Mouse (Mus musculus): ENCODE results near the gene Trim80. TPM values are rescaled to one million over a fixed set of nuclear protein-coding genes. Genes with fewer than 3 reads are reported as not detected.

Trim80 gene
- polyA plus RNA-seq, 1 experiment, result 0.15 TPM

- 94% methylated on average over 5 of the region's 5 CpGs for WGBS
- Histone ChIP-seq H3K27me3 (ENCODE audit: control insufficient read depth, insufficient read depth, low read length) (no peaks in the 10 kb centered on the region), H3K27ac (ENCODE audit: insufficient read depth, low read length) (no peak overlapping the region), H3K4me1 (ENCODE audit: control insufficient read depth, insufficient read depth, low read length) (no peaks in the 10 kb centered on the region; the same call in 1 of the 2 replicates), H3K4me3 (replicated peaks; ENCODE audit: insufficient read depth, low read depth, low read length) (no peak overlapping the region)
- TF ChIP-seq CTCF (IDR thresholded peaks at IDR 0.05; ENCODE audit: borderline replicate concordance, insufficient read depth, low read depth, low read length), result no peak
- TF ChIP-seq POLR2A (IDR thresholded peaks at IDR 0.05; ENCODE audit: borderline replicate concordance, insufficient read depth, low read length), result no peak
- DNase-seq, result no peak
Measured at GRCm38 (mm10) chr11:115456182-115456581, 15.8 kb downstream of the Trim80 start.

DNA sequence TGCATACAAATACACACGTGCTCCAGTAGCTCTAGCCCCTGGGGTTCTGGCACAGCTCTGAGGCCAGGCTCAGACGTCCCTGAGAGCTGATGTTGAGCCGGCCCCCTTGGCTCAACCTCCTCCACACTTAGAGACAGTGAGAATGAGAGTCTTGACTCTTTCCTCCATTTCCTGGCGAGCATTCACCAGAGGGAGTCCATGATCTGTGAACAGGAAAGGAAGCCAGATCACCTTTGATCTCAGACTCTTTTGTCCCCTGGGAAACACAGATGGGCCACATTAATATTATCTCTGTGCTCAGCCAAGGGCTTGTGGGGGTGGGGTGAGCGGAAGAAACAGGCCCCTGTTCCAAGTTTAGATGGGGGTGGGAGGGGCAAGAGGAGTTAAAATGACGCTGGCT is 17.1 kb downstream of the Trim80 start:
- Histone ChIP-seq H3K4me1 (ENCODE audit: control insufficient read depth, insufficient read depth, low read length) (peaks cover 6% of the 10 kb centered on the region), H3K4me3 (replicated peaks; ENCODE audit: insufficient read depth, low read depth, low read length) (no peak overlapping the region), H3K27me3 (ENCODE audit: control insufficient read depth, insufficient read depth, low read length) (no peaks in the 10 kb centered on the region), H3K27ac (ENCODE audit: insufficient read depth, low read length) (no peak overlapping the region)
- DNase-seq, result no peak
- TF ChIP-seq POLR2A (IDR thresholded peaks at IDR 0.05; ENCODE audit: borderline replicate concordance, insufficient read depth, low read length) (no peak), CTCF (IDR thresholded peaks at IDR 0.05; ENCODE audit: borderline replicate concordance, insufficient read depth, low read depth, low read length) (no peak)
- 27% methylated on average over 6 of the region's 6 CpGs for WGBS

DNA sequence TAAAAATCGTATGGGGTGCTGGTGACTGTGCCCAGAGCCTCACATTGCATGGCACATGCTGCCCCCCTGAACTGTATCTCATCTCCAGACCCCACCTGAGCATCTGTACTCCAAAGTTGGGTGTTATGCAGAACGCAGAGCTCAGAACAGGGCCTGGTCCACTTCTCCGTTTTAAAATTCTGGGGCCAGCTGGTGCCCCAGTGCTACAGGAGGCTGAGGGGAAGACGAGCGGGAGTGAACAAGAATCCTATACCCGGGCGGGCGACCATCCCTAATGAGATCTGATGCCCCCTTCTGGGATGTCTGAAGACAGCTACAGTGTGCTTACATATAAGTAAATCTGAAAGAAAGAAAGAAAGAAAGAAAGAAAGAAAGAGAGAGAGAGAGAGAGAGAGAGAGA is 20.6 kb downstream of the Trim80 start:
- DNase-seq, result no peak
- H3K4me3 ChIP-seq (replicated peaks; ENCODE audit: insufficient read depth, low read depth, low read length), result no peak overlapping the region
- peaks cover 9% of the 10 kb centered on the region; the same call in 1 of the 2 replicates for H3K4me1 ChIP-seq (ENCODE audit: control insufficient read depth, insufficient read depth, low read length)
- no peaks in the 10 kb centered on the region for H3K27me3 ChIP-seq (ENCODE audit: control insufficient read depth, insufficient read depth, low read length)
- H3K27ac ChIP-seq (ENCODE audit: insufficient read depth, low read length), result no peak overlapping the region
- 56% methylated on average over 8 of the region's 8 CpGs for WGBS
- TF ChIP-seq CTCF (IDR thresholded peaks at IDR 0.05; ENCODE audit: borderline replicate concordance, insufficient read depth, low read depth, low read length) (no peak), POLR2A (IDR thresholded peaks at IDR 0.05; ENCODE audit: borderline replicate concordance, insufficient read depth, low read length) (no peak)

GRCm38 (mm10) chr11:115461846-115462242 is 21.5 kb downstream of the Trim80 start:
- peaks cover 9% of the 10 kb centered on the region; the same call in 1 of the 2 replicates for H3K4me1 ChIP-seq (ENCODE audit: control insufficient read depth, insufficient read depth, low read length)
- H3K27ac ChIP-seq (ENCODE audit: insufficient read depth, low read length), result no peak overlapping the region
- no peaks in the 10 kb centered on the region for H3K27me3 ChIP-seq (ENCODE audit: control insufficient read depth, insufficient read depth, low read length)
- DNase-seq, result no peak
- WGBS, result 51% methylated on average over 5 of the region's 5 CpGs
- H3K4me3 ChIP-seq (replicated peaks; ENCODE audit: insufficient read depth, low read depth, low read length), result no peak overlapping the region
- TF ChIP-seq CTCF (IDR thresholded peaks at IDR 0.05; ENCODE audit: borderline replicate concordance, insufficient read depth, low read depth, low read length) (no peak), POLR2A (IDR thresholded peaks at IDR 0.05; ENCODE audit: borderline replicate concordance, insufficient read depth, low read length) (no peak)

- peaks cover 9% of the 10 kb centered on the region; the same call in 1 of the 2 replicates for H3K4me1 ChIP-seq (ENCODE audit: control insufficient read depth, insufficient read depth, low read length)
- H3K4me3 ChIP-seq (replicated peaks; ENCODE audit: insufficient read depth, low read depth, low read length), result no peak within 1 kb of the TSS
- H3K27me3 ChIP-seq (ENCODE audit: control insufficient read depth, insufficient read depth, low read length), result no peaks in the 10 kb centered on the region
- no peak within 1 kb of the TSS for H3K27ac ChIP-seq (ENCODE audit: insufficient read depth, low read length)
- no peak for DNase-seq
- TF ChIP-seq POLR2A (IDR thresholded peaks at IDR 0.05; ENCODE audit: borderline replicate concordance, insufficient read depth, low read length), result no peak
- TF ChIP-seq CTCF (IDR thresholded peaks at IDR 0.05; ENCODE audit: borderline replicate concordance, insufficient read depth, low read depth, low read length), result no peak
- 58% methylated on average over 16 of the region's 16 CpGs for WGBS
Measured at GRCm38 (mm10) chr11:115462243-115462891, 22.0 kb downstream of the Trim80 start, which contains the start of gene Slc16a5. Gene Slc16a5 (plus strand): TSS chr11:115462474.

DNA sequence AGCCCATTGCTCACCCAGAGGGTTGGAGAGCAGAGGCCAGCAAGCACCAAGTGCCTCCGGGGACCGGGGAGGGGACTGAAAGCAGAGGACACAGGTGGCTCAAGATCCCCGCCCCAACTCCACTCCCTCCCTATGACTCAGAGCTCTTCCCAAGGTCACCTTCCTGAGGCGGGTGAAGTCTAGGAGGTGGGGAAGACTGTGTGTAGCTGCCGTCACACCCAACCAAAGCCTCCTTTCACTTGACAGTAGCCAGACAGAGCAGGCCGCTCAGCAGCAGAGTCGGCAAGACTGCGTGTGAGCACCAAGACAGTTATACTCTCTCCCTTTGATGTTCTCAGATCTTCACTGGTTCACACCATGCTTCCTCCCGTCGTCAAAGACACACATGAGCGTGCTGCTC is 23.1 kb downstream of the Trim80 start:
- 81% methylated on average over 11 of the region's 11 CpGs for WGBS

GRCm38 (mm10) chr11:115464851-115465250 is 24.5 kb downstream of the Trim80 start:
- Histone ChIP-seq H3K4me3 (replicated peaks; ENCODE audit: insufficient read depth, low read depth, low read length) (no peak overlapping the region), H3K27me3 (ENCODE audit: control insufficient read depth, insufficient read depth, low read length) (no peaks in the 10 kb centered on the region), H3K27ac (ENCODE audit: insufficient read depth, low read length) (no peak overlapping the region), H3K4me1 (ENCODE audit: control insufficient read depth, insufficient read depth, low read length) (peaks cover 9% of the 10 kb centered on the region; the same call in 1 of the 2 replicates)
- TF ChIP-seq POLR2A (IDR thresholded peaks at IDR 0.05; ENCODE audit: borderline replicate concordance, insufficient read depth, low read length) (no peak), CTCF (IDR thresholded peaks at IDR 0.05; ENCODE audit: borderline replicate concordance, insufficient read depth, low read depth, low read length) (no peak)
- 86% methylated on average over 8 of the region's 8 CpGs for WGBS
- no peak for DNase-seq

More for the DNA sequence above, 23.1 kb downstream of the Trim80 start:
- no peaks in the 10 kb centered on the region for H3K27me3 ChIP-seq (ENCODE audit: control insufficient read depth, insufficient read depth, low read length)
- peaks cover 9% of the 10 kb centered on the region; the same call in 1 of the 2 replicates for H3K4me1 ChIP-seq (ENCODE audit: control insufficient read depth, insufficient read depth, low read length)
- no peak for DNase-seq
- H3K4me3 ChIP-seq (replicated peaks; ENCODE audit: insufficient read depth, low read depth, low read length), result no peak overlapping the region
- no peak overlapping the region for H3K27ac ChIP-seq (ENCODE audit: insufficient read depth, low read length)
- no peak for TF ChIP-seq CTCF (IDR thresholded peaks at IDR 0.05; ENCODE audit: borderline replicate concordance, insufficient read depth, low read depth, low read length)

- WGBS, result 63% methylated on average over 4 of the region's 4 CpGs
- no peak overlapping the region for H3K27ac ChIP-seq (ENCODE audit: insufficient read depth, low read length)
- DNase-seq, result no peak
- H3K27me3 ChIP-seq (ENCODE audit: control insufficient read depth, insufficient read depth, low read length), result no peaks in the 10 kb centered on the region
- TF ChIP-seq POLR2A (IDR thresholded peaks at IDR 0.05; ENCODE audit: borderline replicate concordance, insufficient read depth, low read length), result no peak
- no peak overlapping the region for H3K4me3 ChIP-seq (replicated peaks; ENCODE audit: insufficient read depth, low read depth, low read length)
- H3K4me1 ChIP-seq (ENCODE audit: control insufficient read depth, insufficient read depth, low read length), result peaks cover 5% of the 10 kb centered on the region; the same call in 1 of the 2 replicates
Measured at GRCm38 (mm10) chr11:115467217-115467618, 26.9 kb downstream of the Trim80 start.
